Mouse (Mus musculus): Measurements from ENCODE around the gene Ntm.

The Ntm gene

GRCm38 (mm10) chr9:29884062-29884461 is 78.9 kb downstream of the Ntm start:
- no peak for DNase-seq

GRCm38 (mm10) chr9:29881614-29882013 is 81.3 kb downstream of the Ntm start:
- DNase-seq = no peak

DNA sequence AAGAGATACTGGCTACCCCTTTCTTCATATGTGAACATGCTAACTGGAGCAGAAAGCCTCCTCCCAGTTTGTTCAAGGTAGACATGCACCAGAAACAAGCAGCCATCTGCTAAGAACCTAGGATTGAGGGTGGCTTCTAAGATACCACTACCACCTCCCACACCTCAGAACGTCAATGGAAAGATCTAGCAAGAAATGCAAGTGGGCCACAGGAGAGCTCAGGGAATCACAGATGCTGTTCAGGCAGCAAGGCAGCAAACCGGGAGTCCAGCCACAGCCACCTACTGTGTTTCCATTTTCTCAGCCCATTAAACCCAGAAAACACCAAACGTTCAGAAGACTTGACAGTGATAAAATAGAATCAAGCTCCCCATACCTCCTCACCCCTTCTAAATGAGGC is 85.4 kb downstream of the Ntm start:
- DNase-seq = no peak

GRCm38 (mm10) chr9:29867746-29868145 is 95.2 kb downstream of the Ntm start:
- no peak for DNase-seq

GRCm38 (mm10) chr9:29866824-29867223 is 96.1 kb downstream of the Ntm start:
- DNase-seq = no peak

- DNase-seq = no peak
Measured at GRCm38 (mm10) chr9:29866101-29866500, 96.8 kb downstream of the Ntm start.

DNA sequence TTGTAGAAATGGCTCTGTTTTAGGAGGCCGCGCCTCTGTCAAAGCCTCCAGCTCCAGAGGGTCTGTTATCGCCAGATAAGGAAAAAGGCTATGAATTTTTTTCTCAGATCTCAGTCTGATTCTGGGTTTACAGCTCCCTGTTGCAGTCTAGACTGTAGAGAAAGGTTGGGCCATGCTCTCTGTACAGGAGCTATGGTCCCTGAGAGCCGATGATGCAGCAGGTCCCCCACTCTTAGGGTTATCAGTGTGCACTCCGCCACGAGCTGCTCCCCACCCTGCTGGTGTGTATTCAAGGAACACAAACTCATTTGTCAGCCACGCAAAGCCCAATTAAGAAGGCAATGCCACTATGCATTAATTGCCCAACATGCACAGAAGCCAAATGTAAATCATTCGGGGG is 97.4 kb downstream of the Ntm start:
- DNase-seq = no peak

DNA sequence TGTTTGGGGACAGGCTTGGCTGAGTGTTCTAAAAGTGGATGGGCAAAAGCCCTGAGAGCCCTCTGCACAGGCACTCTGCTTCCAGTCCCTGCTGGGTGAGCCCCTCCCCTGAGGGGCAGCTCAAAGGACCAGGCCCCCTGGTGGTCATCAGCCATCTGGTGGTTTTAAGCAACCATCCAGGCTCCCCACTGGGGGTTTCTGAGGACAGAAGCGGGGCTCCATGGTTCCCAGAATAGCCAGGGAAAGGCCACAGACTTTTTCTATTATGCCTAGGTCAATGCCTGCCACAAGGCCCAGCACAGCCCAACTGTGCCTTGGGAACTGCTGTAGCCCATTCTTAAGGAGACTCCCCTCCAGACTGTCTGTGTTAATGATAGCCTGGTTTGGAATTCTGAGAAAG is 98.1 kb downstream of the Ntm start:
- DNase-seq = peak; percentile 1

GRCm38 (mm10) chr9:29862408-29862807 is 100.5 kb downstream of the Ntm start:
- no peak for DNase-seq

GRCm38 (mm10) chr9:29859256-29860048 is 103.5 kb downstream of the Ntm start:
- no peak for DNase-seq

DNA sequence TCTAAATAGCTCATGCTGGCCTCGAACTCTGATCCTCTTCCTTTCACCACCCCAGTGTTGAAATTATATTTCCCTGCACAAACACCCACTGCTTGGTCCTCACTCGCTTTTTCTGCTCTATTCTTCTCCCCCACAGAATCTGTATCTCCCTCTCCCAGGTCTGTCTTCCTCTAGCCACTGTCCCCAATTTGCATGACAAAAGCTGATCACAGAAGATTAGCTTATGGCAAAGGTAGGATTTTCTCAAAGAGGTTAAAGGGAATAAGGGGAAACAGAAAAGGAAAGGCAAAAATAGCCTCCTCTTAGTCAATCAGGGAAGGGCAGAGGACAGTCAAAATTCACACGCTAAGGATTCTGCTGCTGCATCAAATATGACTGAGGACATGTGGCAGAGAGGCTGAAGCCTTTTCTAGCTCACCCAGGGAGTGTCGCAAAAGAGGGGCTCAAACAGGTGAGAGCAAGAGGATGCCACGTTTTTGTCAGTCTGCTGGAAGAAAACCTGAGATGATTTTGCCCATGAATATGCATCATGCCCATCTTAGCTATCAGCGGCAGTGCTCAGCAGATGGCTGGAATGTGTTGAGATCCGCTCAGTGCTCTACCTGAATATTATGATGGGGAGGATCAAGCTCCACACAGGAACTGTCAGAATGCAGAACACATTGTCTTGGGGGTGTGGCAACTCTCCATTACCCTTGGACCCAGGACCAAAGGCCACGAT is 114.0 kb downstream of the Ntm start:
- no peak for DNase-seq

DNA sequence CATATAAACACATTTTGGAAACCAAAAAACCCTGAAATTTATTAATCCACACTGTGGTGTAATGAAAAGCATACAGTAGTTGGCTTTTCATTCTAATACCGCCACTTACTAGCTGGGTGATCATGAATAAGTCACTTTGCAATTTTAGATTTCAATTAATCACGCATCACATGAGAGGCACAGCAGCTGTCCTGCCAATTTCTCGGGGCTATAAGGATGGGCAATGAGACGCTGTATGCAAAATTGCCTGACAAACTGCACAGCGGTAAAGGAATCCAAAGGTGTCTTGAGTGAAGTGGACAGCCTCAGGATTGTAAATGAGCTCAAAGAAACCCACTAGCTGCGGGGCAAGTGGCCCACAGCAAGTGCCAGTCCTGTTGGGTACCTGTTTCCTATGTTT is 125.6 kb downstream of the Ntm start:
- no peak for DNase-seq

DNA sequence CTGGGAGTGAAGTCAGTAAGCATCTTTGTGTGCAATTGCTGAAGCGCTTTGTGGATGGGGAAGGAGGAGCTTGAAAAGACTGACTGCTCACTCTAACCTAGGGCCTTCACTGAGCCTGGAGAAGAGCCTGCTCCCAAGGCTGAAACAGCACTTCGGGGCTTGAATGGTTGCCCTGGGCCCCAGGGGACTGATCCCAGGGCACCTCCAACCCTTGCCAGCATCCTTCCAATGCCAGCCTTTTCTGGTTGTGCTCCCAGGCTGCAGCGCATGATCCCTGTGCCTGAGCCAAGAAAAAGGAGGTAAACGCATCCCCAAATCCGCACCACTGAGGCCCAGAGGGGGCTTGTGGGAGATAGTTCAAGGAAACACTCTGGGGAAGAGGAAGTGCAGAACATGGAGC is 128.0 kb downstream of the Ntm start:
- DNase-seq = peak; percentile 2

DNA sequence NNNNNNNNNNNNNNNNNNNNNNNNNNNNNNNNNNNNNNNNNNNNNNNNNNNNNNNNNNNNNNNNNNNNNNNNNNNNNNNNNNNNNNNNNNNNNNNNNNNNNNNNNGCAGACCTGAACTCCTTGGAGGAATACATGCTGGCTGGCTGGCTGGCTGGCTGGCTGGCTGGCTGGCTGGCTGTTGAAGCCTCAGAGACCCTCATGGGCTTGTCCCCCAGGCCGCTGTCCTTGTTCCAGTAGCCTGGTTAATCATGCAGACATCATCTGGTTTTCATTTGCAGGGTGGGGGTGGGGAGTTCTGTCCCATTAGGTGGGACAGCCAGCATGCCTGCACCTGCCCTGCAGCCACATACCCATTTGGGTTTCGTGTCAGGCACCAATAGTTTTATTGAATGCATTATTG is 129.2 kb downstream of the Ntm start:
- no peak for DNase-seq

- DNase-seq = no peak
Measured at GRCm38 (mm10) chr9:29827240-29827660, 135.7 kb downstream of the Ntm start.

DNA sequence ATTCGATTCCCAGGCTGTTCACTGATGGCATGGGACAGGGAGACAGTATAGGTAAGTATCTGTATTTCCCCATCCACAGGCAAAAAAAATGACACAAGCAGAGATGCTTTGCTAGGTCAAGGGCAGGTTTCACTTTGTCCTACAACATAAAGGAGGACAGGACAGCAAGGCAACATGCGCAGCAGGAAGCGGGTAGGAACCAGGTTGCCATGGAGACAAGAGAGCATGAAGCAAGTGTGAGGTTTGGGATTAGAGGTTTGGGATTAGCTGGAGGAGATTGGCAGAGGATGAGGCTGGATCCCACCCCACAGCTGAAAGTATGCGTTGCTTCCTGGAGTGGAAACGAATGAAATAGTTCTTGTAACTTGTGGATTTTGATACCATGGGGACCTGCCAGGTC is 137.7 kb downstream of the Ntm start:
- DNase-seq = no peak

- DNase-seq = no peak
Measured at GRCm38 (mm10) chr9:29823716-29824115, 139.2 kb downstream of the Ntm start.

DNA sequence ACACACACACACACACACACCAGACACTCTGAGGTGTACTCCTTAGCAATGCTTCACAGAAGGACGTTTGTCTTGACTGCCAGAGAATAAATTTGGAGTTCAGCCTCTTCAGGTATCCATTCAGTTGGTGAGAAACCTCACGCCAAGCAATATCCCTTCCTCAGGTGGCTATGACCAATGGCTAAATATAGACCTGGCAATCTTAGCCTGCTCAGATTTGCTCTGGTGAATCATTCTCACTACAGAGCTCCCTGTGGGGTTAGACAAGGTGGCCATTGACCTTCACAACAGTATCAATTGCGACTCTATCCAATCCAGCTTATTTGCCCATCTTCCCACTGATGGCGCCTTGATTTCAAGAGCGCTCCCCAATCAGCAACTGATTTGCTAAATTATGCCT is 150.3 kb downstream of the Ntm start:
- DNase-seq = no peak

GRCm38 (mm10) chr9:29806790-29807189 is 156.2 kb downstream of the Ntm start:
- DNase-seq = no peak

DNA sequence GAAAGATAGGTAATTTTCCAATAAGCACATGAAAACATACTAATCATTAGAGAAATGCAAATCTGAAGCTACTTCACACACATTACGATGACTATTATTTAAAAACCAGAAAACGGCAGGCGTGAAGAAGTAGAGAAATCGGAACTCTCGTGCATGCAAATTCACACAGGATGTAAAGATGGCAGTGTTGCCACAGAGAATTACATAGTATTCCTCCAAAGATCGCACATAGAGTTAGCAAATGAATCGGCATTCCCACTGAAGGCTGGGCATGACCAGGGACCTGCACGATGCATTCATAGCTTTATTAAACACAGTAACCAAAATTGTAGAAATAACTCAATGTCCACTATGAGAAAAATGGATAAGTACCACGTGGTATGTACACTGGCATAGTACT is 158.5 kb downstream of the Ntm start:
- no peak for DNase-seq

DNA sequence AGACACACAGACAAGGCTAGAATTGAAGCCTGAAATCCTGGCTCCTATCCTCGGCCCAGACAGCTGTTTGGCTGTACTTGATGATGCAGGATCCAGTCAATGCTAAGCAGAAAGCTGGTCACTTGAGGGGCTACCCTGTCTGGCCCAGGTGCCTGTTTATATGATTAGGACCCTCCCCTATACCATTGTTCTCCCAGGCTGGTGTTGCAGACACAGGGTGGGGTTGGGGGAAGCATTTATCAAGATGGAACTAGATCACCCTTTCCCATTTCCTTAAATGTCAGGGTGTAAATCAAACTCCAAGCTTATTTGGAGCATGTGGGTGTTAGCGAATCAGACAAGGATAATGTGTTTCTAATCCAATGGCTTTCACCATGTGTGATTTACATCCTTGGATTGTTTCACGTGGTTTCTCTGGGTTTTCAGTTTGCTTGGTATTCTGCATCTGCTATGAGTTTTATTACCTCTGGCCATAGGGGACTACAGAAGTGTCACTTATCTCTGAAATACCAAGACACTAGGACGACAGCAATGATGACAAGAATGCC is 159.1 kb downstream of the Ntm start:
- no peak for DNase-seq

- no peak for DNase-seq
Measured at GRCm38 (mm10) chr9:29802990-29803737, 159.8 kb downstream of the Ntm start.

DNA sequence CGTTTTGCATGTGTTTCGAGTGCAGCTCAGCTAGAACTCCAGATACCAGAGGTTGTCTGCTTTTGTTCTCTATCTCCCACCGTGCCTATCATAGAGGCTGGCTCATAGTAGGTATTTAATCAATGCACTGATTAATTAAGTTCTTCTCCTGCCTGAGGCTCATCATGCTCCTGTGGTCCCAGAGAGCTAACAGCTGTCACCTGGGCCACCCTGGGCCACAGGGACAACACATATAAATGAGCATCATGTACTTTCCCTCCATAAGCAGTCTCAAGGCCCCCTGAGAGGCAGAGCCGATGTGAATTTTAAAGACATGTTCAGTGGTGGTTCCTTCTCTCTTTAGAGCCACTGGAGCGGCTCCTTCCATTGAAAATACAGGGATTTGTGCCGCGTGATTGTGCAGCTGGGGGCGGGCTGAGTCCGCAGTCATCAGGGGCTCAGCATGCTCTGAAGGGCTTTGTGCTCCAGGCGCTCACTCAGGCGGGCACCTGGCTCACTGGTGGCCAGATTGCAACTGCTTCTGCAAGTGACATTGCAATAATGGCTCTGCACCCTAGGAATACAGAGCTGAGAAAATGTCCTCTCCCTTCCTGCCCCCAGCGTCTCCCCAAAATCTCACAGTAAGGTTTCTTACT is 160.8 kb downstream of the Ntm start:
- no peak for DNase-seq

Measured in lung, postnatal 14 days (tissue).